Mouse (Mus musculus): ENCODE results near the gene Npb.

DNA sequence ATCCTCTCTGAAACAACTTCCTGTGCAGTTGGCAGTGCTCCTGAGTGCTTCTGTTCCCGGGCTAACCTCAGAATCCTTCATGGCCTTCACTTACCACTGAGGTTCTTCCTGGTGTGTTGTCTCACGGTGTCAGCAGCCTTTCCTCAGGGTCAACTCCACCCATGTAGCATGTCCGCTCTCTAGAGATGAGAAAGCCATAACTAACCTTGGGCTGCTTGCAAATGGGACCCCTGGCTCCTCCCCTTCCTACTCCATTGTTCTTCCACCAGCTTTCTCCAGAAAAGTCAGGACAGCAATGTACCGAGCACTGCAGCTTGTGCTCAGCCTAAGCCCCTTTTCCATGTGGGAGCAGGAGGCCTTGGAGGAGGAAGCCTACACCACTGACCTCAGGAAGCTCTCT is 1.5 kb upstream of the Npb start:
- TF ChIP-seq CTCF (IDR thresholded peaks at IDR 0.05; ENCODE audit: low read depth), result no peak
- TF ChIP-seq EP300 (IDR thresholded peaks at IDR 0.05; ENCODE audit: low read depth), result no peak

All from liver, postnatal 0 days (tissue).